ENCODE assay signal across 13 mouse cellular contexts in genomic region chr2:51192319-51192718, GRCm38 (mm10). TPM values are rescaled to one million over a fixed set of nuclear protein-coding genes. Genes with fewer than 3 reads are reported as not detected.
DNase-seq lines count a peak whose midpoint lies in the region; ATAC-seq lines count a peak whose summit lies in the region.
"Had no signal": no experiment of that assay in that cellular context is flagged by ENCODE, and none has a peak within 500 bp of the region (broad histone marks: within the 10 kb centered on the region; RNA-seq: fewer than 3 reads in every experiment).

No protein-coding gene starts in this region.

- 66% methylated on average over 2 of the region's 2 CpGs for WGBS in kidney, embryonic 15.5 days

- H3K36me3 ChIP-seq in kidney, embryonic 15.5 days = no peaks in the 10 kb centered on the region
- H3K36me3 ChIP-seq: liver, embryonic 13.5 days; midbrain, embryonic 12.5 days; stomach, embryonic 15.5 days had no signal

- no peaks in the 10 kb centered on the region for H3K4me1 ChIP-seq in kidney, embryonic 15.5 days
- H3K4me1 ChIP-seq: liver, embryonic 13.5 days; midbrain, embryonic 12.5 days; stomach, embryonic 15.5 days had no signal

- no peak overlapping the region for H3K27ac ChIP-seq in kidney, embryonic 15.5 days
- H3K27ac ChIP-seq: liver, embryonic 13.5 days; midbrain, embryonic 12.5 days; stomach, embryonic 15.5 days had no signal

- DNase-seq in adrenal gland, postnatal 10 days = peak; percentile 5
- DNase-seq in adrenal gland, postnatal 36 days = no peak
- peak; percentile 5 for DNase-seq in kidney, adult 18-20 months
- peak; percentile 34 for DNase-seq in retina, embryonic 14.5 days (ENCODE audit: low spot score)
- no peak for DNase-seq in retina, postnatal 1 day
- peak; percentile 6 for DNase-seq in thymus, postnatal 25 days
- DNase-seq: cerebellum, adult 9-11 months; liver, embryonic 13.5 days had no signal

- H3K4me2 ChIP-seq in kidney, embryonic 15.5 days = no peak overlapping the region
- H3K4me2 ChIP-seq: liver, embryonic 13.5 days; midbrain, embryonic 12.5 days; stomach, embryonic 15.5 days had no signal

- no peaks in the 10 kb centered on the region for H3K9me3 ChIP-seq in kidney, embryonic 15.5 days (replicated peaks)
- H3K9me3 ChIP-seq: liver, embryonic 13.5 days; midbrain, embryonic 12.5 days; stomach, embryonic 15.5 days had no signal

- no peak overlapping the region for H3K4me3 ChIP-seq in kidney, embryonic 15.5 days (replicated peaks)
- H3K4me3 ChIP-seq: liver, embryonic 13.5 days; midbrain, embryonic 12.5 days; stomach, embryonic 15.5 days had no signal

- no peaks in the 10 kb centered on the region for H3K27me3 ChIP-seq in kidney, embryonic 15.5 days
- H3K27me3 ChIP-seq: liver, embryonic 13.5 days; midbrain, embryonic 12.5 days; stomach, embryonic 15.5 days had no signal

- no peak for ATAC-seq in kidney, embryonic 15.5 days (replicated peaks; ENCODE audit: low FRiP score)
- ATAC-seq in erythroid progenitor cell, adult 5-6 weeks (replicated peaks; ENCODE audit: low FRiP score, poor library complexity, severe bottlenecking) = no peak
- ATAC-seq: hindbrain, embryonic 16.5 days had no signal

- H3K9ac ChIP-seq in kidney, embryonic 15.5 days = no peak overlapping the region
- H3K9ac ChIP-seq: liver, embryonic 13.5 days; midbrain, embryonic 12.5 days; stomach, embryonic 15.5 days had no signal

RNA-seq across cellular contexts. Expression of gene Rnd3, which starts 43.4 kb away (rescaled TPM):
- 10 to 100 TPM; 37.9 to 38.1 TPM for total RNA-seq in adrenal gland, postnatal 10 days (2021)
- 10 to 100 TPM; 33.3 to 48.6 TPM for total RNA-seq in adrenal gland, postnatal 36 days (2021)
- 41.6 and 43.5 TPM in 2 replicates for polyA plus RNA-seq in kidney, embryonic 15.5 days (2015; fragmentation: Nextera tagmentation; extraction: Ambion mirVana)
- total RNA-seq in erythroid progenitor cell, adult 5-6 weeks (2015; ENCODE audit: low replicate concordance) = 1.4 and 2.1 TPM in 2 replicates
- 0.64 and 2.9 TPM in 2 replicates for total RNA-seq in erythroid progenitor cell, adult 5-6 weeks (2017; ENCODE audit: low replicate concordance)

Comparison
In these comparisons a context has a peak if more than half of its experiments do, and no peak if none do; other contexts are left out.
1. DNase-seq: peak in adrenal gland, postnatal 10 days (single experiment), kidney, adult 18-20 months (single experiment), retina, embryonic 14.5 days (single experiment) and thymus, postnatal 25 days (single experiment); none in adrenal gland, postnatal 36 days (0 of 2) and retina, postnatal 1 day (single experiment).
2. RNA of gene Rnd3, which starts 43.4 kb away (total RNA-seq): 33.3 to 48.6 TPM in adrenal gland, postnatal 36 days and 37.9 to 38.1 TPM in adrenal gland, postnatal 10 days; 0.64 to 2.9 TPM in erythroid progenitor cell, adult 5-6 weeks; every median in the first group is over 4 times any median in the second.